Mouse (Mus musculus) spleen, adult 2 months (tissue): ENCODE data around the gene Prm3. TPM values are rescaled to one million over a fixed set of nuclear protein-coding genes. Genes with fewer than 3 reads are reported as not detected.

Experiments used
- DNase-seq, 2 experiments: peaks; one replicate each; pipeline versions ENCODE4 v3.0.0 to v3.0.0-alpha.2; 2012 to 2021; ENCODE audit warnings: low spot score in 2 of 2, low read depth in 1 of 2
- H3K27ac ChIP-seq: fragments of 200-500 bp; 2 replicates; pipeline ENCODE4 v1.5.1; 2012; ENCODE audit warnings: low read length, inconsistent platforms; ENCODE audit not compliant: insufficient read depth
- H3K27me3 ChIP-seq: fragments of 200-500 bp; 2 replicates; pipeline ENCODE4 v1.6.1; 2012; ENCODE audit warnings: mild to moderate bottlenecking, moderate library complexity, low read length, inconsistent platforms; ENCODE audit not compliant: control insufficient read depth, insufficient read depth
- H3K36me3 ChIP-seq: fragments of 200-500 bp; 2 replicates; pipeline ENCODE4 v1.6.1; 2012; ENCODE audit warnings: mild to moderate bottlenecking, low read length, inconsistent platforms; ENCODE audit not compliant: control insufficient read depth, insufficient read depth
- H3K4me1 ChIP-seq: fragments of 200-500 bp; 2 replicates; pipeline ENCODE4 v1.6.1; 2011; ENCODE audit warnings: inconsistent platforms; ENCODE audit not compliant: control insufficient read depth, insufficient read depth, insufficient read length
- H3K4me3 ChIP-seq: fragments of 200-500 bp; 2 replicates; pipeline ENCODE4 v1.5.1; 2011; ENCODE audit warnings: mild to moderate bottlenecking, inconsistent platforms; ENCODE audit not compliant: insufficient read depth, insufficient read length; ENCODE audit errors: extremely low read depth
- CTCF ChIP-seq: fragments of 200-500 bp; IDR thresholded peaks from 2 replicates; pipeline ENCODE4 v1.5.1; 2011; ENCODE audit warnings: mild to moderate bottlenecking, inconsistent platforms; ENCODE audit not compliant: insufficient read depth, insufficient read length, insufficient replicate concordance; ENCODE audit errors: extremely low read depth
- POLR2A ChIP-seq: fragments of 200-500 bp; IDR thresholded peaks from 2 replicates; pipeline ENCODE4 v1.6.1; 2011; ENCODE audit warnings: low read depth, low read length, inconsistent platforms
- WGBS: fragments of 180-500 bp; shearing (Covaris S2); methylation state at CpG from one replicate; pipeline ENCODE4 v1.1.7; 2018; 5-methylcytosine and 5-hydroxymethylcytosine counted together
- polyA plus RNA-seq: library from polyadenylated mRNA; depleted of rRNA; stranded (reverse); fragments of >200 nt; gene quantifications from 2 replicates; pipeline ENCODE4 v1.2.3, GENCODE M21; 2012; rRNA removed

The Prm3 gene
- not detected in 2 replicates for polyA plus RNA-seq

DNA sequence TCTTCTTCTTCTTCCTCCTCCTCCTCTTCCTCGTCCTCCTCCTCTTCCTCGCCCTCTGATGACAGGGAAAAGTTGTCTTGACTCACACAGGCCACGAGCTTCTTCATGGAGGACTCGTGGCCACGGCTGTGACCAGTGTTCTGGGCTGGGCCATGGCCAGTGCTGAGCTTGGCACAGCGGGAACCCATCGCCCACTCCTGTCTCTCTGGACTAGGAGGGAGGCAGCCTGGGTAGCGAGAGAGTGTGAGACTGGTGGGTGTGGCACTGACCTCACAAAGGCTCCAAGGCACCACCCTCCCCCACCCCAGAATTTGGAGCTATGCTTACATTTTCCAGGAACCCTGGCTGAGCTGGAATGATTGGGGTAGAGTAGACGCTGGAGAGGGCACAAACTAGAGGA, at the start of gene Prm3:
Gene Prm3 (minus strand): TSS at position 213 of the 400 bp plus-strand sequence.
- 85% methylated on average over 9 of the region's 9 CpGs for WGBS
- no peak for DNase-seq
- TF ChIP-seq POLR2A (no peak), CTCF (no peak)

DNA sequence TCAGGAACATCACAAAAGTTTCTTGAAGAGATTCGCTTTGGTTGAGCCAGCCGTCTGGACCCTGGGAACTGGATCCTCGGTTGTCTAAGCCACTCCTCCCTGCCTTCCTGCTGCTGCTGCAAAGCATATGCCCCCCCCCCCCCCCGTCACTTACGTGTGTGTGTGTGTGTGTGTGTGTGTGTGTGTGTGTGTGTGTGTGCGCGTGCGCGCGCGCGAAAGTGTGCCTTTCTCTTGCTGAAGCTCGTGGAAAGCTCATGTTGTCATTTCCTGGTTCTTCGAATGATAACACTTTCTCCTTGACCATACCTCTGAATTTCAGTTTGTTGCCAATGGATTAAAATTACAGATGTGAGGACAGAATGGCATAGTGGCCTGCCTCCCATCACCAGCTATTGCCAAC, 49.3 kb upstream of the Prm3 start:
- 90% methylated on average over 13 of the region's 14 CpGs for WGBS
- no peak for TF ChIP-seq POLR2A
- no peak for TF ChIP-seq CTCF
- H3K4me3 ChIP-seq = no peak overlapping the region
- no peak for DNase-seq
- no peaks in the 10 kb centered on the region for H3K36me3 ChIP-seq
- peaks cover 28% of the 10 kb centered on the region; the same call in 1 of the 2 replicates for H3K4me1 ChIP-seq
- no peaks in the 10 kb centered on the region for H3K27me3 ChIP-seq
- H3K27ac ChIP-seq = no peak overlapping the region

More for the DNA sequence above, at the start of gene Prm3:
- Histone ChIP-seq H3K4me3 (no peak within 1 kb of the TSS), H3K27me3 (no peaks in the 10 kb centered on the region), H3K4me1 (peaks cover 9% of the 10 kb centered on the region; the same call in 1 of the 2 replicates), H3K36me3 (no peaks in the 10 kb centered on the region), H3K27ac (no peak within 1 kb of the TSS)

DNA sequence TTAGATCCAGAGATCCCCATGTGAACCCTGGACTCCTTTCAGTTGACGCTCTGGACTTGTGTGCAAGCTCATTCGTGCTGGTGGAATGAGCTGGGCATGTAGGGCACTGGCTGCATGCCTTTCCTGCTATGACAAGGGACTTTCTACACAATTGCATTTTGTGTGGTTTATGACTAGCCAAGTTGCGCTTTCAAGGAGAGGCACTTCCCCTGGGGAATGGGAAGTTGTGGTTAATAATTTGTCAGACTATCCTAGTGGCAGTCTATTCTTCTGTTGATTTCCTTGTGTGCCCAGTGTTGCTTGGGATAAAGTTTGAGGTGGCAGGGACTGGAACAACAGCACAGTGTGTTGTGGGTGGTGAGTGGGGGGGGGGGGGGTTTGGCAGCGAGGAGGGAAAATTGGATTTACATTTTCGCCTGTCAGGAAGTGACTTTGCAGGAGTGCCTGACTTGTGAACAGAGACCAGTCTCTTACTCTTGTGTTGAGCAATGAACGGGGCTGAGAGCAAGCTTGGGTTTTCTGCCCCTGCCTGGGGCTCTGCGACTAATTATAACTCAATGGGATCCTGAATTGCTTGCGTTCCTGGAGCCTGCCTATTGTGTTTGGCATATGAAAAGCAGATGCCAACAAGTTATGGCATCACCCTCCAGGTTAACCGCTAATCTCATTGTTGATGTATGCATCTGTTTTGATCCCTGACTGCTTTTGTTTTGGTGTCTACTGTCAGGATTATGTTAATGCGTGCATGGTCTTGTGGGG, 48.0 kb upstream of the Prm3 start:
- H3K27me3 ChIP-seq = no peaks in the 10 kb centered on the region
- DNase-seq = no peak
- TF ChIP-seq POLR2A (no peak), CTCF (no peak)
- H3K4me1 ChIP-seq = peaks cover 20% of the 10 kb centered on the region; the same call in 1 of the 2 replicates
- no peak overlapping the region for H3K4me3 ChIP-seq
- 54% methylated on average over 10 of the region's 10 CpGs for WGBS
- H3K27ac ChIP-seq = no peak overlapping the region
- no peaks in the 10 kb centered on the region for H3K36me3 ChIP-seq

DNA sequence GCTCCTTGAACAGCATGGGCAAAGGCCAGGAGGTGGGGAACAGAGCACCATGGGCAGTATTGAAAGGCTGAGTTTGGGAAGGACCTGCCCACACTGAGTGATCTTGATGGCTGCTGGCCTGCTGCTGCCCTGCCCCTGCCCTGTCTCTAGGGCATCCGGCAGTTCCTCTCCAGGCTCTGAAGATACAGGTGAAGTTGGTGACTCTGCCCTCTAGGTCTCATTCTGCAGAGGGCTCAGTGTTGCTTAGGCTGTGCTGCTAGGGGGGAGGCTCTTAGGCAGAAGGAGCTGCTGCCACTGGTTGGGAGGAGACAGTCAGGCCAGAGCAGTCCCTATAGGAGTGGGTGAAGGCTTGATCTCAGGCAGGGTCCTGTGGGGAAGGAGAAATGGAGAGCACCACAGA, 47.2 kb upstream of the Prm3 start:
- Histone ChIP-seq H3K36me3 (no peaks in the 10 kb centered on the region), H3K27me3 (no peaks in the 10 kb centered on the region), H3K4me3 (no peak overlapping the region), H3K27ac (no peak overlapping the region), H3K4me1 (peaks cover 15% of the 10 kb centered on the region; the same call in 1 of the 2 replicates)
- TF ChIP-seq CTCF (no peak), POLR2A (no peak)
- 41% methylated on average over 1 of the region's 1 CpGs for WGBS
- no peak for DNase-seq

DNA sequence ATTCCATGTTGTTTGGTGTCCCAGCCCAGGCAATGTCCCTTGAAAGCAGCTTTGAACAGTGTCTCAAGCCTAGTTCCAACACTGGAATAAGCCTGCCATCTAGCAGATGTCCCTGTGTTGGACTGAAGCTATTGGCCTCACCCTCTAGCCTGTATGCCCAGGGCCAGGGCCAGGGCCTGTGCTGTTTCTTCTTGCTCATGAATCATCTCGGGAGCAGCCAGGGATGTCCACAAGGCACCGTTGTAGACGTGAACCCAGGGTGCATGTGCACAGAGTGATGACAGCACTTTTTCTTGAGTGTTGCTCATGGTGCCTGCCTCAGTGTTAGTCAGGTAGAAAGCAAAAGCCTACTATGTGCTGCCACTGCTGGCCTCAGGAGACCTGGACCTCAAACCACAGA, 46.5 kb upstream of the Prm3 start:
- Histone ChIP-seq H3K36me3 (no peaks in the 10 kb centered on the region), H3K4me1 (peaks cover 11% of the 10 kb centered on the region; the same call in 1 of the 2 replicates), H3K27ac (no peak overlapping the region), H3K4me3 (no peak overlapping the region), H3K27me3 (no peaks in the 10 kb centered on the region)
- DNase-seq = no peak
- TF ChIP-seq POLR2A (no peak), CTCF (no peak)
- WGBS = 84% methylated on average over 3 of the region's 3 CpGs

DNA sequence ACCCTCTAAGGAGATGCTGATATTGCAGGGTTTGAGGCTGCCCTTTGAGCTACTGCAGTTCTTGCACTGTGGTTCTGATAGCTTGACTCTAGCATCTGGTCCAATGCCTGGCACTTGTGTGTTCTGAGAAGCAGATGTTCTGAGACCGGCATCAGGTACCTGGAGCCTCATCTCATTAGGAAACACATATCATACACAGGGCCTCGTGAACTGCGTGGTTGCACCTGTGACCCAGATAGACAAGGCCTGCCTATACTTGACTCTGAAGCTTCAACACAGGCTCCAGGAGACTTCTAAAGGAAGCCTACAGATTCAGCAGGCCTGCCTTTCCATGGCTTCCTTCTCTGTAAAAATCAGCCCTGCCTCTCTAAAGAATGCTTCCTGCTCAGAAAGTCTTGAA, 45.7 kb upstream of the Prm3 start:
- Histone ChIP-seq H3K27ac (no peak overlapping the region), H3K27me3 (no peaks in the 10 kb centered on the region), H3K4me1 (peaks cover 9% of the 10 kb centered on the region; the same call in 1 of the 2 replicates), H3K4me3 (no peak overlapping the region), H3K36me3 (no peaks in the 10 kb centered on the region)
- 74% methylated on average over 3 of the region's 3 CpGs for WGBS
- no peak for DNase-seq
- TF ChIP-seq CTCF (no peak), POLR2A (no peak)
